Mouse (Mus musculus): ENCODE data around the gene Sinhcaf. TPM values are rescaled to one million over a fixed set of nuclear protein-coding genes. Genes with fewer than 3 reads are reported as not detected.
"Not testable (repeated sequence)": the region's sequence is repeated elsewhere in the genome, so short reads cannot be mapped to it uniquely, and the experiment has no call there.

Sinhcaf gene
- polyA plus RNA-seq, 1 experiment from 2014 or later = 119 TPM

DNA sequence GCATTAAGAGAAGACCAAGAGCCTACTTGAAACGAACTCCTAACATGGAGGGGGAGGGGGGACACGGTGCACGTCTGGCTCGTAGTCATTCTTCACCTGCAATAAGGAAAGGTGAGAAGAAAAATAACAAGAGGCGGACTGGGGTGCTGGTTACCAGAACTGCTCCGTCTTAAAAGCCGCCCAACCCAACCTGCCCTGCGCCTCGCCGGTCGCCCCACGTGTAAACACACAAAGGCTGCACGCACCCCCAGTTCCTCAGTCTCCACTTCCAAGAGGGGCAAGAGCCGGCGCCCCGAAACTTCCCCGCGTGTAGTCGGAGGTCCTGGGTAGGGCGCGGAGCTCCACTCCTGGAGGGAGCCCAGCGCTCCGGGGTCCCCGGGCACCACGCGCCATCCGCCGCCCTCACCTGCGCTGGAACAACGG lies 1.9 kb downstream of the Sinhcaf start:
- H3K4me2 ChIP-seq = peak overlapping the region; percentile 71
- peak overlapping the region; percentile 96 for H3K9ac ChIP-seq
- no peaks in the 10 kb centered on the region for H3K36me3 ChIP-seq
- 1% methylated on average over 27 of the region's 30 CpGs for WGBS
- peak; percentile 43 for ATAC-seq (ENCODE audit: insufficient number of reproducible peaks, insufficient read depth, low FRiP score, low TSS enrichment, low read depth)
- no peaks in the 10 kb centered on the region for H3K27me3 ChIP-seq
- H3K4me3 ChIP-seq = peak overlapping the region; percentile 91
- peak overlapping the region; percentile 96 for H3K27ac ChIP-seq
- no peaks in the 10 kb centered on the region for H3K9me3 ChIP-seq
- H3K4me1 ChIP-seq = peaks cover 20% of the 10 kb centered on the region

DNA sequence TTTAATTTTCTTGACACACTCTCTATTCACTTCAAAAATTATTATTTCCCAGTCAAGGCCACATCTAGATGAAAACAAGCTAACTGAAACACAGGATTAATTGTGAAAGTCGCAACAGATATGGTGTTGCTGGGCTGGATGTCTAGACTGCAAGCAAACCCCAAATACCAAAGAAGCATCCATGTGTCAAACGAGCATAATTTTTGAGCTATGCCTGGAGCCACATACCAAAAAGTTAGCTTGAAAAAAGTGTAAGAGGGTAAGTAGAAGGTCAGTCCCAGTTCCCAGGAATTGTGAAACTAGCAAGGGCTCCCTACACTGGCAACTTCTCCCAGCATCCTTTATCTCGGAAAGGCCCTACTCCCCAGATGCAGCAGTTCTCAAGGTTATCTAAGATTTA lies 2.6 kb downstream of the Sinhcaf start:
- ATAC-seq (ENCODE audit: insufficient number of reproducible peaks, insufficient read depth, low FRiP score, low TSS enrichment, low read depth) = no peak
- no peaks in the 10 kb centered on the region for H3K27me3 ChIP-seq
- no peaks in the 10 kb centered on the region for H3K36me3 ChIP-seq
- peak overlapping the region; percentile 96 for H3K9ac ChIP-seq
- 14% methylated on average over 3 of the region's 3 CpGs for WGBS
- peak overlapping the region; percentile 91 for H3K4me3 ChIP-seq
- H3K9me3 ChIP-seq = no peaks in the 10 kb centered on the region
- peaks cover 20% of the 10 kb centered on the region for H3K4me1 ChIP-seq
- H3K4me2 ChIP-seq = peak overlapping the region; percentile 71
- H3K27ac ChIP-seq = peak overlapping the region; percentile 96; the same call in 1 of the 2 replicates

DNA sequence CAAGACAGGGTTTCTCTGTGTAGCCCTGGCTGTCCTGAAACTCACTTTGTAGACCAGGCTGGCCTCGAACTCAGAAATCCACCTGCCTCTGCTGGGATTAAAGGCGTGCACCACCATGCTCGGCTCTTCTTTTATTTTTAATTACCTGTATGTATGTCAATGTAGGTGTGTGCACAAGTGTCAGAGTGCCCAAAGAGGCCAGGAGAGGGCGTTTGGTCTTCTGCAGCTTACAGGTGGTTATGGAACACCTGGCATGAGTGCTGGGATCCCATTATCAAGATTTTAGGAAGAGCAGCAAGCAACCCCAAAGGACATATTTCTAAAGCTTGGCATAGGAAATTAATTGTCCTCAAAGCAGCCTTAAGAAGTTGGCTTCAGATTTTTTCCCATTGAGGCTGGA lies 3.9 kb downstream of the Sinhcaf start:
- H3K27me3 ChIP-seq = no peaks in the 10 kb centered on the region
- H3K36me3 ChIP-seq = no peaks in the 10 kb centered on the region
- ATAC-seq (ENCODE audit: insufficient number of reproducible peaks, insufficient read depth, low FRiP score, low TSS enrichment, low read depth) = no peak
- no peaks in the 10 kb centered on the region for H3K9me3 ChIP-seq
- H3K27ac ChIP-seq = no peak overlapping the region
- peaks cover 20% of the 10 kb centered on the region for H3K4me1 ChIP-seq
- H3K4me3 ChIP-seq = no peak overlapping the region
- WGBS = 76% methylated on average over 4 of the region's 4 CpGs
- H3K9ac ChIP-seq = no peak overlapping the region
- no peak overlapping the region for H3K4me2 ChIP-seq

DNA sequence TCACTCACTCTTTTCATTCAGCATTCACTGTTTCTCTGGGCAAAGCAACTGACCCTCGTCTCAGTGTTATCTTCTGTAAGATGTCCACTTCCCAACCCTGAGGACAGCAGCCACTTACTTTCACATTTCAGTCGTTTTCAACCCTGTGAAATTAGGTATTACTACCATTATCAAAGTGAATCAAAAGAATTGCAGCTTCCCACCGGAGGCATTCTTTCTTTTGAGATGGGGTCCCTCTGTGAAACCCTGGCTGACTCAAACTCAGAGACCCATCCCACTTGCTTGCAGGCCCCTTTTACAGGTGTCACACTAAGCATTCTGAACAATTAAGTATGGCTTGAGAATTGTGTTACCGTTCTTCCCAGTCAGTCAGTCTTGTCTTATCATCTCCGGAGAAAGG lies 4.4 kb downstream of the Sinhcaf start:
- Histone ChIP-seq H3K4me3 (no peak overlapping the region), H3K4me1 (peaks cover 20% of the 10 kb centered on the region), H3K36me3 (no peaks in the 10 kb centered on the region), H3K27me3 (no peaks in the 10 kb centered on the region), H3K9me3 (no peaks in the 10 kb centered on the region), H3K9ac (no peak overlapping the region), H3K27ac (no peak overlapping the region), H3K4me2 (no peak overlapping the region)
- WGBS = 64% methylated on average over 5 of the region's 5 CpGs
- ATAC-seq (ENCODE audit: insufficient number of reproducible peaks, insufficient read depth, low FRiP score, low TSS enrichment, low read depth) = no peak

DNA sequence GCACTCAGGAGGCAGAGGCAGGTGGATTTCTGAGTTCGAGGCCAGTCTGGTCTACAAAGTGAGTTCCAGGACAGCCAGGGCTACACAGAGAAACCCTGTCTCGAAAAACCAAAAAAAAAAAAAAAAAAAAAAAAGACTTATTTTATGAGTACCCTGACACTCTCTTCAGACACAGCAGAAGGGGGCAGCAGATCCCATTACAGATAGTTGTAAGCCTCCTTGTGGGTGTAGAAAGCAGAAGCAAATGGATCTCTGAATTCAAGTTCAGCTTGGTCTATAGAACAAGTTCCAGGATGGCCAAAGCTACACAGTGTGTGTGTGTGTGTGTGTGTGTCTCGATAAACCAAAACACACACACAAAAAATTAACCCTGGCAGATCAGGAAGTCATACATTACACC lies 5.9 kb downstream of the Sinhcaf start:
- H3K27me3 ChIP-seq; H3K9me3 ChIP-seq; H3K4me3 ChIP-seq; H3K4me2 ChIP-seq; ATAC-seq (ENCODE audit: insufficient number of reproducible peaks, insufficient read depth, low FRiP score, low TSS enrichment, low read depth); H3K27ac ChIP-seq; H3K9ac ChIP-seq; H3K36me3 ChIP-seq: not testable (repeated sequence)
- H3K4me1 ChIP-seq = peaks cover 20% of the 10 kb centered on the region
- WGBS = 84% methylated on average over 2 of the region's 3 CpGs

DNA sequence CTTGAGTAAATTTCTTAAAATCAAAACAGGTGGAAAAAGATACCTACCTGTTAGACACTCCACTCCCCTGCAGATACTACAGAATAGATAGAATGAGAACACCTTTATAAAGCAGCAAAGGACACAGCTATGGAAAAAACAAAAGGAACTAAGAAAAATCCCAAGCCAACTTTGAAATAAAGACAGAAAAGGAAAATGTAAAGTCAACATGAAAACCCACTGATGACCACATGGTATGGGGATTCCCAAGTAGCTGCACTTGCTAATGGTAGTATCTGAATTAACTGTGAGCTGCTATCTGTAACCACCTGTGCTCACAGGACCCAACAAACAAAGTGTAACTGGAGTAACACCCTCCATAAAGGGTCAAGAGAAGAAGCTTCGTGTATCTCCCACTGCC lies 8.6 kb downstream of the Sinhcaf start:
- Histone ChIP-seq H3K4me1 (peaks cover 16% of the 10 kb centered on the region), H3K27ac (no peak overlapping the region), H3K4me3 (no peak overlapping the region), H3K9me3 (no peaks in the 10 kb centered on the region), H3K36me3 (0 out of 2 replicates have a peak, but pooled peaks cover under 1% of the 10 kb centered on the region), H3K9ac (no peak overlapping the region), H3K4me2 (no peak overlapping the region), H3K27me3 (no peaks in the 10 kb centered on the region)
- 50% methylated on average over 1 of the region's 1 CpGs for WGBS
- no peak for ATAC-seq (ENCODE audit: insufficient number of reproducible peaks, insufficient read depth, low FRiP score, low TSS enrichment, low read depth)

DNA sequence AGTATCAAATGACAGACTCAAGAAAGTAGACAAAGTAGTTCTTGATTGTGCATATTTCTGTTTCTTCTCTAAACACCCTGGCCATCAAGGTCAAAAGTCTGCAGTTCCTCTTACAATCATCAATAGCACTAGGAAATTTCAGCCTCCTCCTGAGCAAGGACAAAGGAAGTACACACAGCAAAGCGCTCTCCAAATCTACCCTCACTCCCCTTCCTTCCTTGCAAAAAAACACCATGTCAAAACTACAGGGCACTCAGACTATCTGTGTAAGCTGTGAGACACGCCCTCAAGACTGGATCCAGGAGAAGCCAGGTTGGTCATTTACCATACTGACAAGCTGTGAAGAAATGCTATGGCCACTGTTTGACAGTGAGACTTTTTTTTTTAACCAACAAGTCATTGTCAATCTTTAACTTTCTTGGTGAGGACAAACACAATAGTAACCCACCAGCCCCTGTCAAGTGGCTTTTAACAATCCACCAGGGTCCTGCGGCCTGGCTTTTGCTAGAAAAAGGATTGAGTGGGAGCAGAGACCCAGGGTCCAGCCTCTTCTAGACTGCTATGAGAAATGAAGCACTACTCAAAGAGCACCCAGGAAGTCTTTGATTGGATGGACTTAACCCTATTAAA lies 11.2 kb downstream of the Sinhcaf start:
- no peaks in the 10 kb centered on the region for H3K27me3 ChIP-seq
- H3K9ac ChIP-seq = no peak overlapping the region
- no peak for ATAC-seq (ENCODE audit: insufficient number of reproducible peaks, insufficient read depth, low FRiP score, low TSS enrichment, low read depth)
- peaks cover 6% of the 10 kb centered on the region; the same call in 1 of the 2 replicates for H3K4me1 ChIP-seq
- H3K9me3 ChIP-seq = no peaks in the 10 kb centered on the region
- WGBS = 79% methylated on average over 3 of the region's 3 CpGs
- H3K4me3 ChIP-seq = no peak overlapping the region
- H3K4me2 ChIP-seq = no peak overlapping the region
- no peak overlapping the region for H3K27ac ChIP-seq
- H3K36me3 ChIP-seq = peaks cover 23% of the 10 kb centered on the region

DNA sequence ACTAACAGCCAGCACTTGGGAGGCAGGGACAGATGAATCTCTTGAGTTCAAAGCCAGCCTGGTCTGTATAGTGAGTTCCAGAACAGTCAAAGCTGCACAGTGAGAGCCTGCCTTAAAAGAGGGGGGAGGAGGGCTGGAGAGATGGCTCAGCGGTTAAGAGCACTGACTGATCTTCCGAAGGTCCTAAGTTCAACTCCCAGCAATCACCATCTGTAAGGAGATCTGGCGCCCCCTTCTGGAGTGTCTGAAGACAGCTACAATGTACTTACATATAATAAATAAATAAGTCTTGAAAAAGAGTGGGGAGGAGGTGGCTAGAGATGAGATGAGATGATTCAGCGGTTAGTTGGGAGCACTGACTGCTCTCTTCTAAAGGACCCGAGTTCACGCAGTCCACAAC lies 15.0 kb downstream of the Sinhcaf start:
- Histone ChIP-seq H3K27me3 (no peaks in the 10 kb centered on the region), H3K4me1 (peaks cover 6% of the 10 kb centered on the region; the same call in 1 of the 2 replicates), H3K36me3 (peaks cover 50% of the 10 kb centered on the region), H3K9me3 (no peaks in the 10 kb centered on the region), H3K9ac (no peak overlapping the region), H3K4me2 (no peak overlapping the region), H3K27ac (no peak overlapping the region), H3K4me3 (no peak overlapping the region)
- WGBS = 86% methylated on average over 6 of the region's 6 CpGs
- no peak for ATAC-seq (ENCODE audit: insufficient number of reproducible peaks, insufficient read depth, low FRiP score, low TSS enrichment, low read depth)

DNA sequence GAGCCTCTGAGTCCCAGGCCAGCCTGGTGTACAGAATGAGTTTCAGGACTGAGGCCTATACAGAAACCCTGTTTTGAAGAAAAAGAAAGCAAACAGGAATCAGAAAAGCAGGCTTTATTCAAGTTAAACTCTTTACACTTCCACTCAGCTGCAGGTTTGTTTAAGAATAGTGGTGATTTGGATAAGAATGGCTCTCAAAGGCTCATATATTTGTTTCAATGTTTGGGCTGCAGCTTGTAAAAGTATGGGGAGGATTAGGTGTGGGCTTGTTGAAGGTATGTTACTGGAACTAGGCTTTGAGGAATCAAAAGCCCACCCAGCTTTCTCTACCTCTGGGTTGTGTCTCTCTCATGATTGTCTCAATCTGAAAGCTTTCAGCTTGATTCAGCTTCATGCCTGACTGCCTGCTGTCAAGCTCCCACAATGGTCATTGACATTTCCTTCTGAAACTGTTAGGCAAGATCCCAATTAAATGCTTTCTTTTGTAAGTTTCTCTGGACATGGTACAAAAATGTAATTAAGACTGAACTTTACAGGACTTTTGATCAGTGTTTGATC lies 27.3 kb downstream of the Sinhcaf start:
- Histone ChIP-seq H3K4me3 (no peak overlapping the region), H3K27me3 (no peaks in the 10 kb centered on the region), H3K4me1 (0 out of 2 replicates have a peak, but pooled peaks cover 4% of the 10 kb centered on the region), H3K9me3 (no peaks in the 10 kb centered on the region), H3K27ac (no peak overlapping the region), H3K36me3 (peaks cover 21% of the 10 kb centered on the region), H3K9ac (no peak overlapping the region), H3K4me2 (no peak overlapping the region)
- ATAC-seq (ENCODE audit: insufficient number of reproducible peaks, insufficient read depth, low FRiP score, low TSS enrichment, low read depth) = no peak

DNA sequence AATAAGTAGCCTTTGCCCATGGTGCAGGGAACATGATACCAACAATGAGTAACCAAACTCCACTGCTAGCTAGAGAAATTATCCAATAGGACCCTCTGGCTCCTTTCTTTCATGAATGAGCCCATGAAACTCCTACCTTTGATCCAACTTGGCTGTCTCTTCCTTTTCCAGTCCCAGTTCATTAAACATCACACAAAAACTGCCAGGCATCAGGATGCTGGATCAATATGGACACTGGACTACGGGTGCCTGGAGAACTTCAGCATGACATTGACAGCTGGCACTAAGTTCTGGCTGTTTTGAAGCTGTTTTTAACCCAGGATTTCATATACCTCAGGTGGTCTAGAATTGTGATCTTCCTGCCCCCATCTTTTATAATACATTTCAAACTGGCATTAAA lies 28.6 kb downstream of the Sinhcaf start:
- H3K9ac ChIP-seq = peak overlapping the region; percentile 21; the same call in 1 of the 2 replicates

DNA sequence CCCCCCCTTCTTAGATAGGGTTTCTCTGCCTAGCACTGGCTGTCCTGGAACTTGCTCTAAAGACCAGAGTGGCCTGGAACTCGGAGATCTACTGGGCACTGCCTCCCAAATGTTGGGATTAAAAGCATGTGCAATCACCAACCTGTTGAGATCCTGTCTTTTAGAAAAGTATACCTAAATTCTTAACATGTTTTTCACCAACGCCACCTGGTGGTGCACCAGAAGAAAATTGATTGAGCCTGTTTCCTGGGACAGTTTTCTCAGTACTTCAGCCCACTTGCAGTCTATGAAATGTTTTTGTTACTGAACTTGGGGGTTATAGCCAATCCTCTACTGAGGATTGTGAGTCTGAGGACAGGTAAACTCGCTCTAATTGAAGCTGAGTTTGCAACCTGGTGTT lies 29.4 kb downstream of the Sinhcaf start:
- no peak overlapping the region for H3K4me3 ChIP-seq
- peaks cover 14% of the 10 kb centered on the region for H3K36me3 ChIP-seq
- H3K27me3 ChIP-seq = no peaks in the 10 kb centered on the region
- WGBS = 27% methylated on average over 3 of the region's 3 CpGs
- H3K4me1 ChIP-seq = 0 out of 2 replicates have a peak, but pooled peaks cover 4% of the 10 kb centered on the region
- no peak for ATAC-seq (ENCODE audit: insufficient number of reproducible peaks, insufficient read depth, low FRiP score, low TSS enrichment, low read depth)
- no peaks in the 10 kb centered on the region for H3K9me3 ChIP-seq
- no peak overlapping the region for H3K4me2 ChIP-seq
- H3K27ac ChIP-seq = no peak overlapping the region
- no peak overlapping the region for H3K9ac ChIP-seq

More for the DNA sequence above, 28.6 kb downstream of the Sinhcaf start:
- Histone ChIP-seq H3K4me3 (no peak overlapping the region), H3K27ac (no peak overlapping the region), H3K4me2 (no peak overlapping the region), H3K9me3 (no peaks in the 10 kb centered on the region), H3K27me3 (no peaks in the 10 kb centered on the region), H3K36me3 (peaks cover 14% of the 10 kb centered on the region), H3K4me1 (0 out of 2 replicates have a peak, but pooled peaks cover 4% of the 10 kb centered on the region)
- WGBS = 60% methylated on average over 1 of the region's 1 CpGs
- no peak for ATAC-seq (ENCODE audit: insufficient number of reproducible peaks, insufficient read depth, low FRiP score, low TSS enrichment, low read depth)

DNA sequence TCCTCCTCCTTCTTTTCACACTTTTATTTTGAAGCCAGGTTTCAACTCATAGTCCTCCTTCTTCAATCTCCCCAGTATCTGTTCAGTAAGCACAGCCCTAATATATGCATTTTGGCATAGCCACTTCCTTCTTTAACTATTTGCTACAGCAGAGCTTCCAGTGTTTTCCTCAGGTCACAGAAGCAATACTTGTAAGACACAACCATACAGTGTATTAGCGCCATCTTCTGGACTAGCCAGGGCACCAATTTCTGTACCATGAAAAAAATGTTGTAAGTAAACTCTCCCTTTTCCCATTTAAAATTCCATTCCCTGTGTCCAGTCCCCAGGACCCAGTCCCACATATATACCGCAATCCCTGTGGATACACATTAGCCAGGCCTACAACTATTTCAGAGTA lies 32.3 kb downstream of the Sinhcaf start:
- Histone ChIP-seq H3K4me1 (0 out of 2 replicates have a peak, but pooled peaks cover 4% of the 10 kb centered on the region), H3K4me3 (no peak overlapping the region), H3K27me3 (no peaks in the 10 kb centered on the region), H3K36me3 (no peaks in the 10 kb centered on the region; the same call in 1 of the 2 replicates), H3K27ac (no peak overlapping the region), H3K4me2 (no peak overlapping the region), H3K9me3 (no peaks in the 10 kb centered on the region), H3K9ac (no peak overlapping the region)
- ATAC-seq (ENCODE audit: insufficient number of reproducible peaks, insufficient read depth, low FRiP score, low TSS enrichment, low read depth) = no peak
- WGBS = 13% methylated on average over 2 of the region's 2 CpGs
